Mouse (Mus musculus) testis, adult 2 months (tissue): ENCODE results near the gene Pkn3.

ENCODE experiments used
- CTCF ChIP-seq: fragments of 200-500 bp; IDR thresholded peaks from 2 replicates; pipeline ENCODE4 v1.5.1; 2012; ENCODE audit warnings: low read depth, mild to moderate bottlenecking, inconsistent platforms, low read length, moderate library complexity; ENCODE audit not compliant: control insufficient read depth, insufficient read depth, insufficient replicate concordance
- POLR2A ChIP-seq: fragments of 200-500 bp; IDR thresholded peaks from 2 replicates; pipeline ENCODE4 v1.6.1; 2012; ENCODE audit warnings: low read depth, mild to moderate bottlenecking, inconsistent platforms, low read length, moderate library complexity; ENCODE audit not compliant: control insufficient read depth

- TF ChIP-seq POLR2A, result no peak
- TF ChIP-seq CTCF, result no peak
Observed at GRCm38 (mm10) chr2:30100214-30100613, 22.7 kb downstream of the Pkn3 start.
